Mouse (Mus musculus): ENCODE data around the gene Babam1. TPM values are rescaled to one million over a fixed set of nuclear protein-coding genes. Genes with fewer than 3 reads are reported as not detected.

Gene Babam1
- polyA plus RNA-seq, 1 experiment from 2014 or later = 106 TPM

DNA sequence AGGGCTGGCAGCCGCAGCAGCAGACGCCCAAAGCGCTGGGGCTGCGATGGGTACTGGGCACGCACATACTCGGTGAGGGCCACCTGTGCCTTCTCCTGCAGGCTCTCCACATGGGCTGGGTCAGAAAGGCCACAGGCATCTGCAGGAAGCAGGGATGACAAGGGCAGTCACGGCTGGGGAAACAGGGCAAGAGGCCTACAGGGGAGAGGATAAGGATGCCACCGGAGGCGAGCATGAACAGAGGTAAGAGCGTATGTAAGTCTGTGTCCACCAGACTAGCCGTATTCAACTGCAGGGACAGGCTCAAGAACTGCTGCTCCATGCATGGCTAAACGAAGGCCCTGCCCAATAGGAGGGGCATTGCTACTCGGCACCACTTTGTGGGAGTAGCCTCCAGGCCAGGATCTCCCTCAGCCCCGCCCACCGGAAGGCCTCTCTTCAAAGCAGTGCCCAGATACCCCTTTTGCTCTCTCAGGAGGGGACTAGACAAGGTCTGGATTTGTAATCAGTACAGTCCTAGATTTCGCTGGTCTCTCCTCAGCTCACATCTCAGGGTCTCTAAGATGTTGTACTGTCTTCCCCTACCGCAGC, 21.9 kb upstream of the Babam1 start:
- peaks cover 76% of the 10 kb centered on the region for H3K36me3 ChIP-seq (replicated peaks)
- 75% methylated on average over 17 of the region's 17 CpGs for WGBS
- H3K9me3 ChIP-seq = no peaks in the 10 kb centered on the region; the same call in 1 of the 2 replicates
- peaks cover 30% of the 10 kb centered on the region for H3K27me3 ChIP-seq (ENCODE audit: poor library complexity, severe bottlenecking)
- peaks cover 58% of the 10 kb centered on the region for H3K4me1 ChIP-seq
- peak overlapping the region; percentile 11; the same call in 1 of the 2 replicates for H3K4me3 ChIP-seq
- H3K27ac ChIP-seq = no peak overlapping the region
- DNase-seq (ENCODE audit: extremely low spot score, low spot score) = no peak

DNA sequence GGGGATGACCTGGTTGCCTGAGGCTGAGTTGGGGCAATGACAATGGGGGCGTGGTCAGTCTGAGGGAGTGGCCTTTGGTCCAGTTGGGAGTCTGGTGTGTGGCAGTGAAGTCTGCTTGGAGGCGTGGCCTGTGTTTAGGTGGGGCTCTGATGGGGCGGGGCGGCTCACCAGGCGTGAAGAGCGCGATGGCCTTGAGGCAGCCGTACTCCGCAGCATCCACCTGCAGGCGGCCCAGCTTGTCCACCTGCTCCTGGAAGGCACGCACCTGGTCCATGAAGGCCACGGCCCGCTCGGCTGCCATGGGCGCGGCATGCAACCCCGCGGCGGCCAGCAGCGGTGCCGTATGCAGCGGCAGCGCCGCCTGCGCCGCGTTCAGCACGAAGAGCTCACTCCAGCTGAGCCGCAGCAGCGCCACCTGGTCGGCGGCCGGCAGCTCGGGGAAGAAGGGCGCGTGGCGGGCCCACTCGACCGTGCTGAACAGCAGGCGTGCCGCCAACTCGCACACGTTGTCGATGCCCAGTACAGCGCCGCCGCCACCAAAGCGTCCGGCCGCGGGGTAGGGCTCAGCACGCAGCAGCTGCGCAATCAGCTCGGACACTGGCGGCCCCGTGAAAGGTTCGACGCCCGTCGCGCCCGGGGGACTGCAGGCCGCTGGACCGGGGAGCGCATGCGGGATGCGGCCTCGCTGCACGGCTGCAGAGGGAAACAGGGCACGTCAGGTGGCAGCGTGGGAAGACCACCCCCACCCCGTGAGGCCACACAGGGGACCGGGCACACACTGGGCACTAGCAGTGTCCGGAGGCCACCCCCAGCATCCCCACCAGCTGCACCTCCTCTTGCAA, 20.9 kb upstream of the Babam1 start:
- 8% methylated on average over 74 of the region's 74 CpGs for WGBS
- Histone ChIP-seq H3K36me3 (replicated peaks) (peaks cover 73% of the 10 kb centered on the region), H3K27me3 (ENCODE audit: poor library complexity, severe bottlenecking) (peaks cover 30% of the 10 kb centered on the region), H3K4me1 (peaks cover 65% of the 10 kb centered on the region), H3K4me3 (peak overlapping the region; percentile 47), H3K27ac (peak overlapping the region; percentile 78), H3K9me3 (no peaks in the 10 kb centered on the region; the same call in 1 of the 2 replicates)
- DNase-seq (ENCODE audit: extremely low spot score, low spot score) = peak; percentile 68

DNA sequence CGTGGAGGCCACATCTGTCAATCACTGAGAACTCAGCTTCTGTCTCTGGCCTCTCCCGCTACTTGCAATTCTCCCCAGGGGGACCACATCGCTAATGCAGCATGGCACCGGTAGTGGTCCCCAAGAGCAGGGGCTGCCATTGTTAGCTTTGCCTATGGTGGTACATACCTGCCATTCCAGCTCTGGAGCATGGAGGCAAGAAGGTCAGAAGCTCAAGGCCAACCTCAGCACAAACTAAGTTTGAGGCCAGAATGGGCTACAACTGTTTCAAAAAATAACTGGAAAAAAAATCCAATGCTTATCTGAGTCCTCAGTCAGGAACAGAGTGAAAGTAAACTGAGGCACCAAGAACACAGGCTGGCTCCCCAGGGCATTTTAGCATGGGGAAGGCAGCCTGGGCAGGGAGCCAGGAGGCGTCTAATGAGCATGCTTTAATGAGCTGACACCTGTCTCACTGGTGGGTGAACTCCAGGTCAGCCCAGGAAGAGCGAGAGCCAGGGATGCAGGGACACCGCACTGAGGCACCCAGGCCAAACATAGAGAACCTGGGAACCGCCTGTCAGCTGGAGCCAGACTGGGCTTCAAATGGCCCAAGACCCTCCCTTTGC, 20.1 kb upstream of the Babam1 start:
- H3K4me1 ChIP-seq = peaks cover 66% of the 10 kb centered on the region
- H3K27ac ChIP-seq = peak overlapping the region; percentile 78
- peaks cover 30% of the 10 kb centered on the region for H3K27me3 ChIP-seq (ENCODE audit: poor library complexity, severe bottlenecking)
- WGBS = 51% methylated on average over 8 of the region's 8 CpGs
- DNase-seq (ENCODE audit: extremely low spot score, low spot score) = no peak
- peak overlapping the region; percentile 47 for H3K4me3 ChIP-seq
- H3K36me3 ChIP-seq (replicated peaks) = peaks cover 73% of the 10 kb centered on the region
- H3K9me3 ChIP-seq = no peaks in the 10 kb centered on the region; the same call in 1 of the 2 replicates

GRCm38 (mm10) chr8:71379008-71379407, 17.7 kb upstream of the Babam1 start:
- peak overlapping the region; percentile 98 for H3K27ac ChIP-seq
- H3K4me1 ChIP-seq = peaks cover 84% of the 10 kb centered on the region
- peak overlapping the region; percentile 71 for H3K4me3 ChIP-seq
- H3K9me3 ChIP-seq = no peaks in the 10 kb centered on the region; the same call in 1 of the 2 replicates
- 29% methylated on average over 4 of the region's 4 CpGs for WGBS
- peaks cover 53% of the 10 kb centered on the region for H3K36me3 ChIP-seq (replicated peaks)
- H3K27me3 ChIP-seq (ENCODE audit: poor library complexity, severe bottlenecking) = peaks cover 30% of the 10 kb centered on the region
- no peak for DNase-seq (ENCODE audit: extremely low spot score, low spot score)

DNA sequence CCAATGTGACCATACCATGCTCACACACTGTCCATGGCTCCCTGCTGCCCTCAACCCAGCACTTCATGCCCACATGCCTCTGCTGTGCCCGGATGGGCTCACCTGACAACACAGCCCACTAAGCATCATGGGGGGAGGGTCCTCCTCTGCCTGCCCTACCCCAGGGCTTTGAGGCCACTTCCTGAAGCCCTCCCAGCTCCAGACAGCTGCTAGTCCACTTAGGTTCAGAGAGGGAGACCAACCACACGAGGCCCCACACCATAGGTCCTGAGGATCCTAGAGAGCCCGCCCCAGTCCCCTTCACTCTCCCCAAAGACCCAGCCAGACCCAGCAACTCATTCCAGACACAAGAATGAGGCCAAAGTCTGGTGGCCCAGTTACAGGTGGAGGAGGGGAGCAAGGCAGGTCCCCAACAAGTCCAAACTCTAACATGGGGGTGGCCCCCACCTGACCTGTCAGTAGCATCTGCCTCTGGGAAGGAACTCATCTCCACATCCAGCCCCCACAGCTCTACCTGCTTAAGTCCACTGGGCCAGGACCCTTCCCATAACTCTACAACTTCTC, 17.1 kb upstream of the Babam1 start:
- WGBS = 40% methylated on average over 3 of the region's 3 CpGs
- H3K4me3 ChIP-seq = peak overlapping the region; percentile 71
- H3K9me3 ChIP-seq = no peaks in the 10 kb centered on the region; the same call in 1 of the 2 replicates
- peak overlapping the region; percentile 98 for H3K27ac ChIP-seq
- H3K36me3 ChIP-seq (replicated peaks) = peaks cover 47% of the 10 kb centered on the region
- no peak for DNase-seq (ENCODE audit: extremely low spot score, low spot score)
- peaks cover 30% of the 10 kb centered on the region for H3K27me3 ChIP-seq (ENCODE audit: poor library complexity, severe bottlenecking)
- H3K4me1 ChIP-seq = peaks cover 85% of the 10 kb centered on the region

GRCm38 (mm10) chr8:71380178-71381171, 16.2 kb upstream of the Babam1 start:
- Histone ChIP-seq H3K4me3 (peak overlapping the region; percentile 71), H3K4me1 (peaks cover 78% of the 10 kb centered on the region), H3K27me3 (ENCODE audit: poor library complexity, severe bottlenecking) (peaks cover 25% of the 10 kb centered on the region), H3K36me3 (replicated peaks) (peaks cover 38% of the 10 kb centered on the region), H3K27ac (peak overlapping the region; percentile 98), H3K9me3 (no peaks in the 10 kb centered on the region; the same call in 1 of the 2 replicates)
- DNase-seq (ENCODE audit: extremely low spot score, low spot score) = peak; percentile 44
- WGBS = 1% methylated on average over 72 of the region's 72 CpGs

GRCm38 (mm10) chr8:71381421-71381970, 15.2 kb upstream of the Babam1 start, which contains the start of gene Nr2f6:
Nr2f6 (minus strand) TSS chr8:71381960.
- H3K9me3 ChIP-seq = no peaks in the 10 kb centered on the region; the same call in 1 of the 2 replicates
- H3K4me1 ChIP-seq = peaks cover 71% of the 10 kb centered on the region
- peak within 1 kb of the TSS; percentile 98 for H3K27ac ChIP-seq
- peak within 1 kb of the TSS; percentile 71 for H3K4me3 ChIP-seq
- WGBS = under 1% methylated on average over 89 of the region's 89 CpGs
- H3K27me3 ChIP-seq (ENCODE audit: poor library complexity, severe bottlenecking) = peaks cover 20% of the 10 kb centered on the region
- peak; percentile 72 for DNase-seq (ENCODE audit: extremely low spot score, low spot score)
- peaks cover 28% of the 10 kb centered on the region for H3K36me3 ChIP-seq (replicated peaks)

DNA sequence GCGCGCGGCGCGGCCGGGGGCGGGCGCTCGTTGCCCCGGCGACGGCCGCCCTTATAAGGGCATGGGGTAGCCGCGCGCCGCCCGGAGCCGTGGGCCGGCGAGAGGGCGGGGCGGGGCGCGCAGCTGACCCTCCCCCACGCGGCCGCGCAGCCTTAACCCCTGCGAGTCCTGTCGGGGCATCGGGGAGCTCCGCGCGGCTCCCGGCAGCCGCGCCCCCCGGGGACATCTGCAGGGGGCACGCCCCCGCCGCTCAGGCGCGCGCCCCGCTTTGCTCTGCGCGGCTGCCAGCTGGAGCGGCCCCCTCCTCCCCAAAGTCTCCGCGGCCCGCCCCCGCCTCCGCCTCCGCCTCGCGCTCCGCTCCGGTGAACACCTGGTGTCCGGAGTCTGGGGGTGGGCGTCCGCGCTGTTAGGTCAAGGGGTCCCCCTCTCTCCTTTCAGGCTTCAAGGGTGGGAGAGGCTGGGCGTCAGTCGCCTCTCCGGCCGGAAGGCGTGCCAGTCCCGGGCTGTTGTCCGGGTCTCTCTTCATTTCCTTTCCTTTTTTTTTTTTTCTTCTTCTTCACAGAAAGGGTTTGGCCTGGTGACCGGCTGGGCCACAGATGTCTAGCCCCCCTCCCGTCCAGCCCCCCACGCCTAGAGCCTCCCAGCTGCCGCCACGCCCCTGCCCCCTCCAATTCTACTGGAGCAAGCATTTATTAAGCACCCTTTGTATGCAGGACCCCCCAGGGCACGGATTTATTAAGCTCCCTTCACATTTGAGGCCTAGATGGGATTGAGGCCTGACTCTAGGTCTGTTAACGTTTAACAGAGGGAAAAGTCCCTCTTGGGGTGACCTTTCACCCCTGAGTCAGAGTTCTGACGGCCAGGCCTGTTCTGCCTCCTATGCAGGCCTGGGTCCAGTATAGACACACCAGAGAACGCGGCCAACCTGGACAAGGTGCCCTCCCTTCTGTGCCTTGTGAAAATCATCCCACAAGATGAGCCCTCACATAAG, 14.4 kb upstream of the Babam1 start:
- peaks cover 64% of the 10 kb centered on the region for H3K4me1 ChIP-seq

DNA sequence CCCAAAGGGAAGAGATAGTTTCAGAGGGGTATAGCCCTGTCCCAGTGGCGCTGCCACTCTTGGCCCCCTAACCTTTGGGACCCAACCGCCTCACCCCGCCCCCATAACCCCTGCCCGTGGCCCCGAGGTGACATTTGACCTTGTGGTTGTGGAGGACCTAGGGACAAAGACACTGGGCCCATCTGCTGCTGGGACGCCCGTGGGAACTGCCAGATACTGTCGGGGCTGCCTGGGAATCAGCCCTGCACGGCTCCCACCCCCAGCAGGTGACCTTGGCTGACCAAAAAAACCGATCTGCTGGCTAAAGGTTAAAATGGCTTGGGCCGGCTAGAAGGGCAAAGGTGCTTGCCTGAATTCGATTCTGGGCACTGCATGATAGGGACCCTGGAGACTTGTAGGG, 13.3 kb upstream of the Babam1 start:
- peak overlapping the region; percentile 98 for H3K27ac ChIP-seq
- peak overlapping the region; percentile 71 for H3K4me3 ChIP-seq
- peaks cover 9% of the 10 kb centered on the region for H3K36me3 ChIP-seq (replicated peaks)
- no peak for DNase-seq (ENCODE audit: extremely low spot score, low spot score)
- H3K4me1 ChIP-seq = peaks cover 57% of the 10 kb centered on the region
- WGBS = 13% methylated on average over 12 of the region's 12 CpGs
- H3K9me3 ChIP-seq = no peaks in the 10 kb centered on the region
- H3K27me3 ChIP-seq (ENCODE audit: poor library complexity, severe bottlenecking) = peaks cover under 1% of the 10 kb centered on the region

More for the DNA sequence above, 14.4 kb upstream of the Babam1 start:
- peak overlapping the region; percentile 98 for H3K27ac ChIP-seq
- no peaks in the 10 kb centered on the region; the same call in 1 of the 2 replicates for H3K9me3 ChIP-seq
- under 1% methylated on average over 80 of the region's 80 CpGs for WGBS
- H3K4me3 ChIP-seq = peak overlapping the region; percentile 71
- H3K27me3 ChIP-seq (ENCODE audit: poor library complexity, severe bottlenecking) = peaks cover 12% of the 10 kb centered on the region
- peaks cover 20% of the 10 kb centered on the region for H3K36me3 ChIP-seq (replicated peaks)
- peak; percentile 82 for DNase-seq (ENCODE audit: extremely low spot score, low spot score)

DNA sequence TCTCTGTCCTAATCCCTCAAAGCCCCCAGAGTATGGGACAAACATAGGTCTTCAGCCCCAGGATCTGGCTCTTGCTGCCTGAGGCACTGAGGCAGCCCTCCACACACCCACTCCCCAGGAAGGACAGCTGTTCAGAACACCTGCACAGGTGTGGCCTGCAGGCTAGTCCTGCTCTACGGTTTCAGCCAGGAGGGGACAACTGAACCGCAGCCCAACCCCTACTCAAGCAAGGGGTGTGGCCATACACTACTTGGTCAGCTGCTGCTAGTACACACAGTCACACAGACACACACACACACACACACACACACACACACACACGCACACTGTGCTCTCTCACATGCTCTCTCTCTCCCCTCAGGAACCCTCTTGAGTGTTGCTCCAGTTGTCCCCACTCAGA, 12.8 kb upstream of the Babam1 start:
- 52% methylated on average over 3 of the region's 3 CpGs for WGBS
- H3K36me3 ChIP-seq (replicated peaks) = peaks cover 4% of the 10 kb centered on the region
- no peaks in the 10 kb centered on the region for H3K27me3 ChIP-seq (ENCODE audit: poor library complexity, severe bottlenecking)
- no peak for DNase-seq (ENCODE audit: extremely low spot score, low spot score)
- no peaks in the 10 kb centered on the region for H3K9me3 ChIP-seq
- peak overlapping the region; percentile 71; the same call in 1 of the 2 replicates for H3K4me3 ChIP-seq
- peak overlapping the region; percentile 98 for H3K27ac ChIP-seq
- peaks cover 52% of the 10 kb centered on the region for H3K4me1 ChIP-seq

Measured in forebrain, embryonic 10.5 days (tissue).